Mouse (Mus musculus): Measurements from ENCODE around the gene Olfr455. TPM values are rescaled to one million over a fixed set of nuclear protein-coding genes. Genes with fewer than 3 reads are reported as not detected.

The Olfr455 gene
- total RNA-seq, 2 experiments from 2014 or later = not detected

GRCm38 (mm10) chr6:42503478-42503877, 43.9 kb downstream of the Olfr455 start:
- intact Hi-C loops (cut with DNase I) = no loop called here
- peak; percentile 31 to 34 for DNase-seq

- no peak for DNase-seq
- intact Hi-C loops (cut with DNase I) = no loop called here
Observed at GRCm38 (mm10) chr6:42489731-42490130, 57.7 kb downstream of the Olfr455 start.

GRCm38 (mm10) chr6:42487114-42487513, 60.3 kb downstream of the Olfr455 start, which contains the start of gene Olfr456:
Gene Olfr456 (minus strand): TSS chr6:42487214.
- no peak for DNase-seq
- intact Hi-C loops (cut with DNase I) = no loop called here

Other genes starting within 250 kb of the Olfr455 start
- 1 to 10 TPM; 1.2 to 1.6 TPM for gene Fam131b, start 222.9 kb downstream of the Olfr455 start, total RNA-seq (2021)
- gene Zyx, start 198.0 kb downstream of the Olfr455 start, total RNA-seq (2021) = 100 to 1,000 TPM; 104 to 121 TPM
- under 1 TPM; 0.60 to 0.72 TPM for gene Epha1, start 174.3 kb downstream of the Olfr455 start, total RNA-seq (2021)
- not detected for gene Tas2r143, start 147.3 kb downstream of the Olfr455 start, total RNA-seq (2021)
- gene Tas2r135, start 142.2 kb downstream of the Olfr455 start, total RNA-seq (2021) = under 1 TPM; 0.25 to 0.31 TPM
- gene Tas2r126, start 113.1 kb downstream of the Olfr455 start, total RNA-seq (2021) = not detected
- gene Olfr458, start 82.4 kb downstream of the Olfr455 start, total RNA-seq (2021) = not detected
- not detected for gene Olfr457, start 71.3 kb downstream of the Olfr455 start, total RNA-seq (2021)
- not detected for gene Olfr456, start 60.4 kb downstream of the Olfr455 start, total RNA-seq (2021)
- not detected for gene Tcaf3, start 50.1 kb upstream of the Olfr455 start, total RNA-seq (2021)
- 1 to 10 TPM; 4.4 to 5.7 TPM for gene Tcaf2, start 97.7 kb upstream of the Olfr455 start, total RNA-seq (2021)
- gene Tcaf1, start 162.5 kb upstream of the Olfr455 start, total RNA-seq (2021) = 10 to 100 TPM; 25.5 to 30.6 TPM
- not detected for gene Olfr453, start 191.8 kb upstream of the Olfr455 start, total RNA-seq (2021)
- not detected for gene Olfr38, start 208.8 kb upstream of the Olfr455 start, total RNA-seq (2021)
- gene Olfr452, start 237.5 kb upstream of the Olfr455 start, total RNA-seq (2021) = not detected

Data from heart, postnatal 10 days (tissue).